Mouse (Mus musculus) c-Kit-positive CD71-negative TER-119-negative erythroid progenitor cells, embryonic 14.5 days (primary cell): ENCODE data around the gene Tab1.

ENCODE experiments used
- DNase-seq: peaks from one replicate; pipeline ENCODE4 v3.0.0-alpha.2; 2013; ENCODE audit warnings: low read depth

Gene Tab1

GRCm38 (mm10) chr15:80203406-80203805 is 70.5 kb downstream of the Tab1 start:
- peak; percentile 51 for DNase-seq

GRCm38 (mm10) chr15:80206057-80206565 is 73.2 kb downstream of the Tab1 start:
- no peak for DNase-seq

GRCm38 (mm10) chr15:80208446-80208845 is 75.5 kb downstream of the Tab1 start:
- no peak for DNase-seq
